Mouse (Mus musculus): ENCODE measurements around the gene 4933421I07Rik. TPM values are rescaled to one million over a fixed set of nuclear protein-coding genes. Genes with fewer than 3 reads are reported as not detected.

Gene 4933421I07Rik
- total RNA-seq (2021): not detected
- long read RNA-seq, experiment 1: 0 reads
- long read RNA-seq, experiment 2: 0 reads

DNA sequence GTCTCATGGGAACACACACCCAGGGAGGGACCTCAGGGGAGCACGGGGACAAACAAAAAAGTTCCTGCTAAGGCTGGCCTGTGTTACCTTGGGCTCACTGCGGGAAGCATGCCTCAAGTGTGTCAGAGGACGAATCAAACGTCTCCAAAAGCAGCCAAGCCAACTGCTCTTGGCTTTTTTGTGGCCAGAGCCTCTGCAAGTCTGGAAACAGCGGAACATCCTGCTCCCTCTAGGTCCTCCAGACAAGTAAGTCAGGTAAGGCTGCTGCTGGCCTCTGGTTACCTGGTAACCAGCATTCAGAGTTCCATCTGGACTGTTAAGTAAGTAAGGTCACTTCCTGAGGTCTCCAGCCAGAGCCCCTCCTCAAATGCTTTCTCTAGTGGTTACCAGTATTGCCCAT lies at the start of gene 4933421I07Rik:
TSS of gene 4933421I07Rik (minus strand) at position 271 of the 400 bp plus-strand sequence.
- DNase-seq: no peak

DNA sequence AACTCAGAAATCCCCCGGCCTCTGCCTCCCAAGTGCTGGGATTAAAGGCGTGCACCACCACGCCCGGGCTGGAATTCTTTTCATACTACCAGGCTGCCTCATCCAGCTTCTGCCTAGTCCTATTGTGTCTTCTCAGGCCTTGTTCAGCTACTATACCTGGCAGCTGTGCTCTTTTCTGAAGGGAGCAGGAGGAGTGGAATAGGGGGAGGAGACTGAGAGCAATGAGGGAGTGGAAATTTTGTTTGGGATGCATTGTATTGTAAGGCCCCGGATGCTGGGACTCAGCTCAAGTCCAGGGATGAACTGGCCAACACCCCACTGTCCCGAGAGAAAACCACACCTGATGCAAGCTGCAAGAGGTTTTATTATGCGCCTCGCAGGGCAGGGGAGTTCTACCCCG lies 49.4 kb upstream of the 4933421I07Rik start:
- no peak for DNase-seq

DNA sequence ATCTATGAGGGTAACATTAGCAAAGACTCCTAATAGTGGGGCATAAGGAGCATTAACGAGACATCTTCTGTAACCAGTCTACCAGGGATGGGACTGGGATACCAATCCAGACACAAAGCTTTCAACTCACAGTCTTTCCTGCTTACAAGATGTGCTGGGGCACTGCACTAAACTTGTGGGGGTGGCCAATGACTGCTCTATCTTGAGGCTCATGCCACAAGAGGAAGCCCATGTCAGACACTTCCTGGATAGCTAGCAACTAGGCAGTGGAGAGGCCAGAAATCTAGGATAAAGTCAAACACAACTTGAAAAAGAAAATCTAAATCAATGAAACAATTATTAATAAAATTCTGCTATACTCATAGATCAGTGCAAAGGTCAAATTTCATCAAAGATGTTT lies 48.3 kb upstream of the 4933421I07Rik start:
- no peak for DNase-seq

- no peak for DNase-seq
Measured at GRCm38 (mm10) chr7:42490859-42491258, 42.9 kb upstream of the 4933421I07Rik start.

- DNase-seq: no peak
Measured at GRCm38 (mm10) chr7:42490358-42490757, 42.4 kb upstream of the 4933421I07Rik start.

DNA sequence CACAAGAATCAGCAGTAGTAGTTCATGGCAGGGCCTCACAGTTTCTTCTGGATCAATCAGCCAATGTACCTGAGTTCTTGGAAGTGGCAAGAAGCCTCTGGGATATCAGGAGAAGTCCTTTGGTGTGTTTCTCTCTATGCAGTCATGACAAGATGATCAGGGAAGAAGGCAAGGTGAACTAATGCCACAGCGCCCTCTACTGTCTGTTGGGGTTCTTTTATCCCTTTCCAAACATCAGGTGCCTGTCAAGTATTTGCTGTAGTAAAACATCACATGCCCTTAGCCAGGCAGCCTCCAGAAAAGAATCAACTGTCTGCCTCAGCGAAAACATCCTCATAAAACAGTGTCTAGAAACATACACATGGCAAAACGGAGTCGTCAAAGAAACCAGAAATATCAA lies 6.7 kb upstream of the 4933421I07Rik start:
- DNase-seq: no peak

DNA sequence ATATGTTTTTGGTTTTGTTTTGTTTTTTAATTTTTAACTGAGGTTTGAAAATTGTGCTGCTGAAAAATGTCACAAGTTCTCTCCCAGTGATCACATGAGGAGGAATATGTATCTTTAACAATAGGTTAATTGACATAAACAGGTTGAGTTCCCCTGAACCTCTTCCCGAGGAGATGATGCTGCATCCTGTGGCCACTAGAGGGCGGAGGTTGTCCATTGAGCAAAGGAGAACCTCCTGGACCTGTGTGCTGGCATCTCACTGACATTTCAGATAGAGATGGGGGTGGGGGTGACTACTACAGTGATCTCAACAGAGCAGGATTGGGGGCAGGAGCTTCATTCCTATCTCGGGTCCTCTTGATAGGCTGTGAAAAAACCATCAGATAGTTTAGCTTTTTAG lies 2.7 kb upstream of the 4933421I07Rik start:
- no peak for DNase-seq

DNA sequence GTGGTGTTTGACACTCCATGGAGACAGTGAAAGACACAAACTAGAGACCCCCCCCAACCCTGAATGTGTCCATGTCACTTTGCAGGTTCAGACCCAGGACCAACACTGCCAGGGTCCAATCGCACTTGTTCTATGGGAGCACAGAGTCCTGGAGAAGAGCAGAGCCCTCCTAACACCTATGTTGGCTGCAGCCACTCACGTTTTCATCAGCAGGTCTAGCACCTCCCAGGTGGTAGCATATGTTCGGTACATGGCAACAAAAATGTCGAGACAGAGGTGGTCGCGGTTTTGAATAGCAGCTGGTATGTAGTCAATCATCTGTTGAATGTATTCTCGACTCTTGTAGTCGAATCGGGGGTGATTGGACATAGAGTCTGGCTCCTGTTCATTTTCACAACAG lies 568 bp downstream of the 4933421I07Rik start:
- no peak for DNase-seq

Other genes starting within 250 kb of the 4933421I07Rik start
- not detected for gene Vmn2r61, start 188.1 kb downstream of the 4933421I07Rik start, total RNA-seq (2021)
- gene Zfp141, start 57.6 kb upstream of the 4933421I07Rik start, total RNA-seq (2021): 1 to 10 TPM; 4.7 to 6.1 TPM
- not detected for gene Gm21028, start 130.5 kb upstream of the 4933421I07Rik start, total RNA-seq (2021)
- gene Zfp977, start 144.4 kb upstream of the 4933421I07Rik start, total RNA-seq (2021): not detected
- under 1 TPM; 0.64 to 0.67 TPM for gene Zfp976, start 194.5 kb upstream of the 4933421I07Rik start, total RNA-seq (2021)
- gene Zfp975, start 244.6 kb upstream of the 4933421I07Rik start, total RNA-seq (2021): 1 to 10 TPM; 3.3 to 3.7 TPM

All from gastrocnemius, postnatal 25 days (tissue).